Mouse (Mus musculus): ENCODE data around the gene Dok3. TPM values are rescaled to one million over a fixed set of nuclear protein-coding genes. Genes with fewer than 3 reads are reported as not detected.

The Dok3 gene
- polyA plus RNA-seq, 1 experiment from 2014 or later, result 4.2 TPM

GRCm38 (mm10) chr13:55513111-55513748, 15.9 kb downstream of the Dok3 start, which contains the start of gene Pdlim7:
Gene Pdlim7, minus strand, starts transcription at chr13:55513676.
- Histone ChIP-seq H3K4me1 (replicated peaks) (peaks cover 29% of the 10 kb centered on the region), H3K4me2 (peak within 1 kb of the TSS; percentile 96), H3K4me3 (peak within 1 kb of the TSS; percentile 72), H3K9ac (peak within 1 kb of the TSS; percentile 86), H3K27ac (replicated peaks) (peak within 1 kb of the TSS; percentile 67), H3K36me3 (peaks cover 23% of the 10 kb centered on the region), H3K27me3 (peaks cover 7% of the 10 kb centered on the region; the same call in 1 of the 2 replicates), H3K9me3 (no peaks in the 10 kb centered on the region)
- peak; percentile 77 for ATAC-seq (ENCODE audit: low read depth)
- WGBS, result under 1% methylated on average over 55 of the region's 55 CpGs

- H3K27me3 ChIP-seq, result peaks cover 7% of the 10 kb centered on the region; the same call in 1 of the 2 replicates
- H3K4me1 ChIP-seq (replicated peaks), result peaks cover 29% of the 10 kb centered on the region
- peak overlapping the region; percentile 67 for H3K27ac ChIP-seq (replicated peaks)
- no peaks in the 10 kb centered on the region for H3K9me3 ChIP-seq
- H3K36me3 ChIP-seq, result peaks cover 31% of the 10 kb centered on the region
- WGBS, result 4% methylated on average over 25 of the region's 25 CpGs
- H3K4me3 ChIP-seq, result peak overlapping the region; percentile 72
- peak; percentile 62 for ATAC-seq (ENCODE audit: low read depth)
- H3K4me2 ChIP-seq, result peak overlapping the region; percentile 96
- peak overlapping the region; percentile 86 for H3K9ac ChIP-seq
Observed at GRCm38 (mm10) chr13:55512379-55513031, 16.6 kb downstream of the Dok3 start.

GRCm38 (mm10) chr13:55511492-55511861, 17.6 kb downstream of the Dok3 start:
- peak overlapping the region; percentile 72 for H3K4me3 ChIP-seq
- H3K27ac ChIP-seq (replicated peaks), result peak overlapping the region; percentile 83
- peaks cover 7% of the 10 kb centered on the region; the same call in 1 of the 2 replicates for H3K27me3 ChIP-seq
- no peaks in the 10 kb centered on the region for H3K9me3 ChIP-seq
- 45% methylated on average over 5 of the region's 5 CpGs for WGBS
- ATAC-seq (ENCODE audit: low read depth), result no peak
- peak overlapping the region; percentile 96 for H3K4me2 ChIP-seq
- H3K4me1 ChIP-seq (replicated peaks), result peaks cover 29% of the 10 kb centered on the region
- H3K9ac ChIP-seq, result peak overlapping the region; percentile 86
- peaks cover 41% of the 10 kb centered on the region for H3K36me3 ChIP-seq

- Histone ChIP-seq H3K27me3 (peaks cover 7% of the 10 kb centered on the region; the same call in 1 of the 2 replicates), H3K4me3 (peak overlapping the region; percentile 72), H3K9me3 (no peaks in the 10 kb centered on the region), H3K9ac (peak overlapping the region; percentile 86), H3K4me2 (peak overlapping the region; percentile 96), H3K27ac (replicated peaks) (peak overlapping the region; percentile 83), H3K36me3 (peaks cover 47% of the 10 kb centered on the region), H3K4me1 (replicated peaks) (peaks cover 29% of the 10 kb centered on the region)
- 13% methylated on average over 6 of the region's 6 CpGs for WGBS
- peak; percentile 45 for ATAC-seq (ENCODE audit: low read depth)
Observed at GRCm38 (mm10) chr13:55510668-55511491, 18.2 kb downstream of the Dok3 start.

GRCm38 (mm10) chr13:55510332-55510667, 18.8 kb downstream of the Dok3 start:
- Histone ChIP-seq H3K4me3 (0 out of 2 replicates have a peak overlapping the region, but pooled peaks have one; percentile 72), H3K27me3 (peaks cover 7% of the 10 kb centered on the region; the same call in 1 of the 2 replicates), H3K4me2 (peak overlapping the region; percentile 96), H3K4me1 (replicated peaks) (peaks cover 29% of the 10 kb centered on the region), H3K27ac (replicated peaks) (peak overlapping the region; percentile 83), H3K9ac (0 out of 2 replicates have a peak overlapping the region, but pooled peaks have one; percentile 36), H3K9me3 (no peaks in the 10 kb centered on the region), H3K36me3 (peaks cover 53% of the 10 kb centered on the region)
- ATAC-seq (ENCODE audit: low read depth), result no peak
- 24% methylated on average over 3 of the region's 3 CpGs for WGBS

GRCm38 (mm10) chr13:55508531-55508930, 20.6 kb downstream of the Dok3 start:
- Histone ChIP-seq H3K9me3 (no peaks in the 10 kb centered on the region), H3K27ac (replicated peaks) (no peak overlapping the region), H3K27me3 (no peaks in the 10 kb centered on the region), H3K4me2 (no peak overlapping the region), H3K4me3 (no peak overlapping the region), H3K36me3 (peaks cover 70% of the 10 kb centered on the region), H3K9ac (no peak overlapping the region), H3K4me1 (replicated peaks) (peaks cover 29% of the 10 kb centered on the region)
- 86% methylated on average over 10 of the region's 10 CpGs for WGBS
- ATAC-seq (ENCODE audit: low read depth), result no peak

- Histone ChIP-seq H3K9ac (0 out of 2 replicates have a peak overlapping the region, but pooled peaks have one; percentile 26), H3K4me3 (no peak overlapping the region), H3K27ac (replicated peaks) (no peak overlapping the region), H3K4me1 (replicated peaks) (peaks cover 29% of the 10 kb centered on the region), H3K27me3 (no peaks in the 10 kb centered on the region), H3K36me3 (peaks cover 77% of the 10 kb centered on the region), H3K4me2 (no peak overlapping the region), H3K9me3 (no peaks in the 10 kb centered on the region)
- no peak for ATAC-seq (ENCODE audit: low read depth)
- WGBS, result 65% methylated on average over 11 of the region's 11 CpGs
Observed at GRCm38 (mm10) chr13:55507877-55508276, 21.2 kb downstream of the Dok3 start.

- Histone ChIP-seq H3K4me1 (replicated peaks) (peaks cover 20% of the 10 kb centered on the region), H3K4me3 (no peak overlapping the region), H3K4me2 (no peak overlapping the region), H3K27ac (replicated peaks) (no peak overlapping the region), H3K36me3 (peaks cover 89% of the 10 kb centered on the region), H3K9ac (no peak overlapping the region), H3K9me3 (no peaks in the 10 kb centered on the region), H3K27me3 (no peaks in the 10 kb centered on the region)
- no peak for ATAC-seq (ENCODE audit: low read depth)
- 91% methylated on average over 10 of the region's 10 CpGs for WGBS
Observed at GRCm38 (mm10) chr13:55506697-55507096, 22.4 kb downstream of the Dok3 start.

GRCm38 (mm10) chr13:55505810-55506209, 23.3 kb downstream of the Dok3 start:
- no peak overlapping the region for H3K9ac ChIP-seq
- WGBS, result 93% methylated on average over 9 of the region's 9 CpGs
- peaks cover 94% of the 10 kb centered on the region for H3K36me3 ChIP-seq
- no peak overlapping the region for H3K27ac ChIP-seq (replicated peaks)
- peaks cover 11% of the 10 kb centered on the region for H3K4me1 ChIP-seq (replicated peaks)
- no peak overlapping the region for H3K4me2 ChIP-seq
- ATAC-seq (ENCODE audit: low read depth), result no peak
- H3K27me3 ChIP-seq, result no peaks in the 10 kb centered on the region
- H3K9me3 ChIP-seq, result no peaks in the 10 kb centered on the region
- no peak overlapping the region for H3K4me3 ChIP-seq

GRCm38 (mm10) chr13:55504390-55504789, 24.7 kb downstream of the Dok3 start:
- H3K4me1 ChIP-seq (replicated peaks), result no peaks in the 10 kb centered on the region
- H3K27me3 ChIP-seq, result no peaks in the 10 kb centered on the region
- H3K4me2 ChIP-seq, result no peak overlapping the region
- no peak overlapping the region for H3K27ac ChIP-seq (replicated peaks)
- no peak for ATAC-seq (ENCODE audit: low read depth)
- no peak overlapping the region for H3K4me3 ChIP-seq
- WGBS, result 83% methylated on average over 5 of the region's 5 CpGs
- H3K9ac ChIP-seq, result no peak overlapping the region
- H3K36me3 ChIP-seq, result peaks cover 92% of the 10 kb centered on the region
- H3K9me3 ChIP-seq, result no peaks in the 10 kb centered on the region

GRCm38 (mm10) chr13:55502405-55502804, 26.7 kb downstream of the Dok3 start:
- Histone ChIP-seq H3K27ac (replicated peaks) (no peak overlapping the region), H3K9me3 (no peaks in the 10 kb centered on the region), H3K4me2 (no peak overlapping the region), H3K36me3 (peaks cover 86% of the 10 kb centered on the region), H3K4me1 (replicated peaks) (peaks cover 7% of the 10 kb centered on the region; the same call in 1 of the 2 replicates), H3K9ac (no peak overlapping the region), H3K27me3 (no peaks in the 10 kb centered on the region), H3K4me3 (no peak overlapping the region)
- 86% methylated on average over 8 of the region's 8 CpGs for WGBS
- ATAC-seq (ENCODE audit: low read depth), result no peak

GRCm38 (mm10) chr13:55500575-55500974, 28.5 kb downstream of the Dok3 start:
- no peak overlapping the region for H3K4me2 ChIP-seq
- peaks cover 68% of the 10 kb centered on the region for H3K36me3 ChIP-seq
- WGBS, result 86% methylated on average over 10 of the region's 10 CpGs
- no peaks in the 10 kb centered on the region for H3K9me3 ChIP-seq
- no peaks in the 10 kb centered on the region for H3K27me3 ChIP-seq
- H3K4me1 ChIP-seq (replicated peaks), result peaks cover 19% of the 10 kb centered on the region
- no peak overlapping the region for H3K27ac ChIP-seq (replicated peaks)
- no peak overlapping the region for H3K9ac ChIP-seq
- ATAC-seq (ENCODE audit: low read depth), result no peak
- no peak overlapping the region for H3K4me3 ChIP-seq
